Mouse (Mus musculus) ES-E14 (cell line): Measurements from ENCODE around the gene Ccdc9.

Experiments
- CHD2 ChIP-seq: IDR thresholded peaks from 2 replicates; pipeline ENCODE4 v1.6.1; 2014; ENCODE audit warnings: mild to moderate bottlenecking, low read depth, low read length, inconsistent platforms
- HCFC1 ChIP-seq: IDR thresholded peaks from 2 replicates; pipeline ENCODE4 v1.6.1; 2012; ENCODE audit warnings: low read length, inconsistent platforms, borderline replicate concordance; ENCODE audit not compliant: insufficient read depth
- MAFK ChIP-seq: IDR thresholded peaks from 2 replicates; pipeline ENCODE4 v1.6.1; 2014; ENCODE audit warnings: mild to moderate bottlenecking, low read depth, low read length, inconsistent platforms; ENCODE audit not compliant: insufficient read depth
- ZC3H11A ChIP-seq: IDR thresholded peaks from 2 replicates; pipeline ENCODE4 v1.6.1; 2012; ENCODE audit warnings: low read depth, mild to moderate bottlenecking, inconsistent platforms, low read length, borderline replicate concordance
- ZNF384 ChIP-seq: IDR thresholded peaks from 2 replicates; pipeline ENCODE4 v1.6.1; 2012; ENCODE audit warnings: low read depth, low read length, inconsistent platforms

DNA sequence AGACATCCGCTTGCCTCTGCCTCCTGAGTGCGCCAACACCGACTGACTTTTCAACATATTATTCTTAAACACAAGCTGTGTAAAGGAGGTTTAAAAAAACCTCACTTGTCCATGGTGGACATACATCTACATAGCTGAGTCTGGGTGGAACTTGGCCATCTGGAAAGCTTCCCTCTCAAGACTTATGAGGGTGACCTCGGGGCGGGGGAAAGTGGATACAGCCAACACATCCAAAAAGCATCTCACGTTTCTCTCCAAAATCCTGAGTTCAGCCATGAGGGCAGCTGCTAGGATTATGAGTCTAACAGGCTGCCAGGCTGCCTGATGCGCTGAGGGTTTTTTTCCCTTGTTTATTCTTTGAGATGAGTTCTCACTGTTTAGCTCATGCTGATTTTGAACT is 38.1 kb upstream of the Ccdc9 start:
- TF ChIP-seq ZC3H11A (no peak), MAFK (no peak), HCFC1 (no peak), CHD2 (no peak), ZNF384 (no peak)
